Mouse (Mus musculus): ENCODE data around the gene Olfr521. TPM values are rescaled to one million over a fixed set of nuclear protein-coding genes. Genes with fewer than 3 reads are reported as not detected.

Olfr521 gene
- polyA plus RNA-seq (2012; rRNA removed) = not detected in 2 replicates

DNA sequence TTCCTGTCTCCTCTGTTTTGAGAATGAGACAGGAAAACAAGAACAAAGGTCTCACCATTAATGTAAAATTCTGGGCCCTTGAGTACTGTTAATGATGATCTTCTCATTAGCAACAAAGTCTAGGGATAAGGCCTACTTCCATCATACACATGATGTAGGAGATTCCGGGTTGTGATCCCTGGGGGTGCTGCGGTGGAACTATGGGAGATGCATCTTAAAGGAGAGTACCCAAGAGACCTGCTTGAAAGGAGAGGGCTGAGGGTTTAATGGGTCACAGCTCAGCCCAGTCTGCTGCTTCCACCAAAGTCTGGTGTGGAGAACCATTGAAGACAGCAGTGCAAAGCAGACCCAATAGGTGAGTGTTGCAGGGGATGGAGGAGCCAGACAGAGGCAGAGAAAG is at the start of gene Olfr521:
Gene Olfr521 (plus strand): TSS at position 301 of the 400 bp plus-strand sequence.

DNA sequence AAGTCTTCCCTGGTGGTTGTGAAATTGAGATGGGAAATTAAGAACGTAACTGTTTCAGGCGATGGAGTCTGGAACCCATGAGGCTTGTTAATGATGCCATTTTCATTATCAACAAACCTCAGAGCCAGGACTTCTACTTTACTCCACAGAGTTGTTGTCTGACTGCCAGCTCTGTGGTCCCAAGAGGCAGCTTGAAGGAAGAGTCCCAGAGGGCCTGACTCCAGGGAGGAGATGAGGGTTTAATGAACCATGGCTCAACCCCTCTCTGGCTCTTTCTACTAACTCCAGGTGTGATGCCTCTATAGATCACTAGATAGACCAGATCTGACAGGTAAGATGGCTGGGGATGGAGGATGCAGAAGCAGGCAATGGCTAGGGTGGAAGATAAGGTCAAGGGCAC is 33.3 kb upstream of the Olfr521 start, which contains the start of gene Olfr520:
Gene Olfr520 (plus strand): TSS at position 301 of the 400 bp plus-strand sequence.

Other genes with a start within 250 kb of the Olfr521 start
- 42.7 and 55.7 TPM in 2 replicates for gene Arrb1, start 228.0 kb upstream of the Olfr521 start, polyA plus RNA-seq (2012; rRNA removed)
- 5.4 and 5.7 TPM in 2 replicates for gene Tpbgl, start 136.4 kb upstream of the Olfr521 start, polyA plus RNA-seq (2012; rRNA removed)
- 19.0 and 22.0 TPM in 2 replicates for gene Slco2b1, start 52.2 kb upstream of the Olfr521 start, polyA plus RNA-seq (2012; rRNA removed)
- not detected in 2 replicates for gene Olfr520, start 33.2 kb upstream of the Olfr521 start, polyA plus RNA-seq (2012; rRNA removed)
- gene Neu3, start 64.9 kb downstream of the Olfr521 start, polyA plus RNA-seq (2012; rRNA removed) = 2.8 and 3.0 TPM in 2 replicates
- 0.08 TPM in 1 of 2 replicates, not detected in the other for gene Xrra1, start 95.6 kb downstream of the Olfr521 start, polyA plus RNA-seq (2012; rRNA removed)
- gene Spcs2, start 100.0 kb downstream of the Olfr521 start, polyA plus RNA-seq (2012; rRNA removed) = 12.8 and 16.5 TPM in 2 replicates
- gene Rnf169, start 216.9 kb downstream of the Olfr521 start, polyA plus RNA-seq (2012; rRNA removed) = 3.7 and 4.0 TPM in 2 replicates
- gene Chrdl2, start 242.7 kb downstream of the Olfr521 start, polyA plus RNA-seq (2012; rRNA removed) = 2.2 and 4.4 TPM in 2 replicates